Mouse (Mus musculus) heart, embryonic 12.5 days (tissue): ENCODE data around the gene Acer3. TPM values are rescaled to one million over a fixed set of nuclear protein-coding genes. Genes with fewer than 3 reads are reported as not detected.
A peak's percentile ranks its signal among the peaks of the same experiment; 100 is the strongest.
"Not testable (repeated sequence)": the region's sequence is repeated elsewhere in the genome, so short reads cannot be mapped to it uniquely, and the experiment has no call there.

ENCODE experiments used
- ATAC-seq: fragments of 200-750 bp; cut with Nextera tagmentation; 2 replicates; pipeline ENCODE4 v1.8.0; 2017; ENCODE audit warnings: moderate TSS enrichment, moderate library complexity; ENCODE audit not compliant: insufficient number of reproducible peaks, low FRiP score
- H3K27ac ChIP-seq: fragments of 300-500 bp; sonication (generic); 2 replicates; pipeline ENCODE4 v1.5.1; 2016; ENCODE audit warnings: mild to moderate bottlenecking, moderate library complexity; ENCODE audit not compliant: poor library complexity, severe bottlenecking
- H3K27me3 ChIP-seq: fragments of 300-500 bp; sonication (generic); replicated peaks from 2 replicates; pipeline ENCODE4 v1.6.1; 2016; ENCODE audit warnings: mild to moderate bottlenecking, moderate library complexity
- H3K36me3 ChIP-seq: fragments of 300-500 bp; sonication (generic); 2 replicates; pipeline ENCODE4 v1.6.1; 2016; ENCODE audit warnings: mild to moderate bottlenecking, moderate library complexity
- H3K4me1 ChIP-seq: fragments of 300-500 bp; sonication (generic); replicated peaks from 2 replicates; pipeline ENCODE4 v1.6.1; 2016; ENCODE audit warnings: mild to moderate bottlenecking
- H3K4me2 ChIP-seq: fragments of 300-500 bp; sonication (generic); 2 replicates; pipeline ENCODE4 v1.6.1; 2016; ENCODE audit warnings: mild to moderate bottlenecking, moderate library complexity
- H3K4me3 ChIP-seq: fragments of 300-500 bp; sonication (generic); 2 replicates; pipeline ENCODE4 v1.5.1; 2016; ENCODE audit warnings: mild to moderate bottlenecking
- H3K9ac ChIP-seq: fragments of 300-500 bp; sonication (generic); 2 replicates; pipeline ENCODE4 v1.6.1; 2016; ENCODE audit warnings: mild to moderate bottlenecking, moderate library complexity
- H3K9me3 ChIP-seq: fragments of 300-500 bp; sonication (generic); replicated peaks from 2 replicates; pipeline ENCODE4 v1.6.1; 2016; ENCODE audit warnings: mild to moderate bottlenecking, moderate library complexity
- WGBS: fragments of 180-500 bp; shearing (Covaris S2); methylation state at CpG from one replicate; pipeline ENCODE4 v1.1.7; 2016; 5-methylcytosine and 5-hydroxymethylcytosine counted together
- polyA plus RNA-seq: library from polyadenylated mRNA; unstranded; fragments of >200 nt; fragmentation: Nextera tagmentation; extraction: Ambion mirVana; gene quantifications from 2 replicates; pipeline ENCODE4 v1.2.1, GENCODE M21; 2016

The Acer3 gene
- polyA plus RNA-seq, 1 experiment from 2014 or later, result 22.9 TPM

DNA sequence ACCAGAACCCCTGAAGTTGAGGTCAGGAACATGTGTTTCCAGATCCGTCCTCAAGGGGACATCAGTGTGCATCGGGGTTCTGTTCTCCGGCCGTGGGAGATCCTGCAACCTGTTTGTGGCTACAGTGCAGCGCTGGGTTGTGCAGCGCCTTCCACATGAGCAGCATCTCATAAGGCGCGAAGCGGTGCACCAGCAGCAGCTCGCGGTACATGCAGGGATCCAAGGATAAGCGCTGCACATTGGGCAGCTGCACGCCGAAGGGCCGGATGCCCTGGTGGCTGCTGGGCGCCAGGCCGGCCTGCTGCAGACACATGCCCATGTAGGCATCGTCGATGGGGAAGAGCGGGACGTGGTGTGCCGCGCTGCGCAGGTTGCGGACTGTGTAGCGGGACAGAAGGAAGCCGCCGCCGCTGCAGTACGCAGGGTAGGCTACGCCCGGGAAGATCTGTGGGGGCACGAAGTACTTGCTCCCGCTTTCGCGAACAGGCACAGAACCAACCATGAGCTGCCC lies 127.4 kb downstream of the Acer3 start:
- H3K27ac ChIP-seq, result no peak overlapping the region
- H3K9ac ChIP-seq, result peak overlapping the region; percentile 27; the same call in 1 of the 2 replicates
- no peak; the same call in 1 of the 2 replicates for ATAC-seq
- peak overlapping the region; percentile 80 for H3K4me2 ChIP-seq
- H3K4me3 ChIP-seq, result peak overlapping the region; percentile 46
- H3K9me3 ChIP-seq, result no peaks in the 10 kb centered on the region
- H3K4me1 ChIP-seq, result peaks cover 16% of the 10 kb centered on the region
- no peaks in the 10 kb centered on the region for H3K36me3 ChIP-seq
- 6% methylated on average over 36 of the region's 36 CpGs for WGBS
- peaks cover 50% of the 10 kb centered on the region for H3K27me3 ChIP-seq

DNA sequence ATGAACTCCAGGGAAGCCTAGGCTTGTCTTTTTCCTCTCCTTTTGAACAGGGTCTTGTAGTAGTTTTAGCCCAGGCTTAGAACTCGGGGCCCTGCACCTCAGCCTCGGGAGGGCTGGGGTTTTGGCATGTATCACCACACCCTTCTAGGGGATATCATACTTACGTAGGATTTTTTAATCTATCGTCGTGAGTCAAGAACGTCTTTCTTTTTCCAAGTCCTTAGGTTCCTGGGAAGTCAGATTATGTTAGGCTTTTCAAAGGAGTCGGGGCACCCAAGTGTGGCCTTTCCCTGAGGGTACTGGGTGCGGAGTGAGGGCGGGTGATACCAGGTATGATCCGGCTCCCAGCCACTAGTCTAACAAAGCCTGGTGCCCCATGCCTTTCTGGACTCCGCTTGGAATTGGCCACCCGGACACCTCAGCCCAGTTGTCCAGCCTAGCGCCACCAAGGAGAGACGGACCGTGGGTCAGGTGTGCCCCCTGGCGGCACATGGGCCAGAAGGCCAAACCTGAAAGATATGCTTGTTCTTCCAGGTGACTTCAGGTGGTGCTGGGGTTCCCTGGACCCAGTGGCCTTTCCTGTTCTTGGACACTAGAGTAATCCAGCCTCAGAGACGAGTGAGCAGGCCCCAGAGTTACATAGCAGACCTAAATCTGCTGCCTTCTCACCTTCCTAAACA lies 129.3 kb downstream of the Acer3 start:
- H3K4me1 ChIP-seq, result peaks cover 16% of the 10 kb centered on the region
- no peak overlapping the region for H3K27ac ChIP-seq
- no peak overlapping the region for H3K4me2 ChIP-seq
- no peaks in the 10 kb centered on the region for H3K36me3 ChIP-seq
- H3K27me3 ChIP-seq, result peaks cover 48% of the 10 kb centered on the region
- no peak overlapping the region for H3K4me3 ChIP-seq
- ATAC-seq, result no peak
- 56% methylated on average over 17 of the region's 17 CpGs for WGBS
- no peaks in the 10 kb centered on the region for H3K9me3 ChIP-seq
- no peak overlapping the region for H3K9ac ChIP-seq

DNA sequence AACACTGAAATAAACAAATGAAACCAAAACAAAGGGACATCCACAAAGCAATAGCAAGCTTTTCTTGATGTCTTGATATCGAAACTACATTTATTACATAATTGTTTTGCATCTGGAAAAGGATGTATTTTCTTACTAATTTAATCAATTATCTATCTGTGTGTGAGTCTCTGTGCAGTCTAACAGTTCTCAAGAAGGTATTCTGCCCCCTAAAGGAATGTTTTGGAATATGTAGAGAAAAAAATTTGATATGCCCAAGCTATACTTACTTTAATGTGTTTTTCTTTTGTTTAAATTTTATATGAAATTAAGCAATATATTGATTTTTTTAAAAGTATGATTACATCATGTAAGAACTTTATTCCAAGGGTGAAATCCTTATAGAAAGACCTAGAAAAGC lies 130.4 kb downstream of the Acer3 start:
- WGBS, result 79% methylated on average over 1 of the region's 1 CpGs
- Histone ChIP-seq H3K27ac (no peak overlapping the region), H3K27me3 (peaks cover 37% of the 10 kb centered on the region), H3K4me3 (no peak overlapping the region), H3K36me3 (no peaks in the 10 kb centered on the region), H3K4me2 (no peak overlapping the region), H3K4me1 (peaks cover 16% of the 10 kb centered on the region), H3K9me3 (no peaks in the 10 kb centered on the region), H3K9ac (no peak overlapping the region)
- no peak for ATAC-seq

DNA sequence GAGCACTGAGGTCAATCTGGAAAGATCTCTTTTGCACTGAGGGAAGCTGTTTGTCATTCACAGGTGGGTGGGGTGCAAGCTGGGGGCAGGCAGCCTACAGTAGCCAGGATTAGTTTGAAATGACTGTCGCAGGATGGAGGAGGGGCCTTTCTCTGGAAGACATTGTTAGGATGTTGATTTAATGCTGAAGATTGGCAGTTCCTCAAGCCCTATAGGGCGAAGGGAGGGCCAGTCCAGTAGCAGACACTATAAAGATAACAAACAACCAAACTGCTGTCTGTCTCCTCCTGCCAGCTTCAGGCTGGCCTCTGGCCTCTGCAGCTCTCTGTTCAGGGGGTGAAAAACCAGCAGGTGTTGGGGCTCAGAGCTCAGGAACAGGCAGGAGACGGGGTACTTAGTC lies 131.3 kb downstream of the Acer3 start:
- H3K9me3 ChIP-seq, result no peaks in the 10 kb centered on the region
- H3K27ac ChIP-seq, result no peak overlapping the region
- peaks cover 16% of the 10 kb centered on the region for H3K4me1 ChIP-seq
- no peak overlapping the region for H3K4me2 ChIP-seq
- no peak overlapping the region for H3K4me3 ChIP-seq
- 28% methylated on average over 3 of the region's 3 CpGs for WGBS
- peak; percentile 54 for ATAC-seq
- H3K36me3 ChIP-seq, result no peaks in the 10 kb centered on the region
- peaks cover 29% of the 10 kb centered on the region for H3K27me3 ChIP-seq
- H3K9ac ChIP-seq, result no peak overlapping the region

DNA sequence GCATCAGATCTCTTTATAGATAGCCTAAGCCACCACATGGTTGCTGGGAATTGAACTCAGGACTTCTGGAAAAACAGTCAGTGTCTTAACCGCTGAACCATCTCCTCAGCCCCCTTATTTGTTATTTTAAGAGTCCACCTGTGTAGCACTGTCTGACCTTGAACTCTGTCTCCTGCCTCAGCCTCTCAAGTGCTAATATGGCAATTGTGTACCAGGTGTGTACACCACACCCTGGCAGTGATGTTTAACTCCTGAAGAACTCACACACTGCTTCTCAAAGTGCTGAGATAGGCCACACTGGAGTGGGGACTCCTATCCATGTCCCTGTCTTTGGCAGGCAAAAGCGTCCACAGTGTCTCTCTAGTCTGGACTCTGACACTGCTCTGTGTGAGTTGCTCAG lies 132.3 kb downstream of the Acer3 start:
- no peak overlapping the region for H3K4me3 ChIP-seq
- H3K9me3 ChIP-seq, result no peaks in the 10 kb centered on the region
- peaks cover 7% of the 10 kb centered on the region for H3K4me1 ChIP-seq
- ATAC-seq, result no peak
- 85% methylated on average over 2 of the region's 2 CpGs for WGBS
- no peaks in the 10 kb centered on the region for H3K36me3 ChIP-seq
- peaks cover 18% of the 10 kb centered on the region for H3K27me3 ChIP-seq
- H3K27ac ChIP-seq, result no peak overlapping the region
- H3K4me2 ChIP-seq, result no peak overlapping the region
- no peak overlapping the region for H3K9ac ChIP-seq

DNA sequence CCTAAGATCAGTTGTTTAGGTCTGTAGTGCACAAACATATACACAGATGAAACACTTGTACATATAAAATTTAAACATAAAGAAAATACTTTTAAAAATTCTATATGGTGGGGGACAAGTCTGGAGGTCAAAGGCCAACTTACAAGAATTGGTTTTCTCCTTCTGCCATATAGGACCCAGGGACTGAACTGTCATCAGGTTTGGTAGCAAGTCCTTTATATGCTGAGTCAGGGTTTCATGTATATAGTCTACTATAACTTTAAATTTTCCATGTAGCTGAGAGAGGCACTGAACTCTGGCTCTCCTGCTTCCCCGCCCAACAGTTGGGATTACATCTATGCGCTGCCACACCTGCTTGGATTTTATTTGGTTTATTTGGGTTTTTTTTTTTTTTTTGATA lies 132.8 kb downstream of the Acer3 start:
- H3K36me3 ChIP-seq, result no peaks in the 10 kb centered on the region
- H3K27ac ChIP-seq, result no peak overlapping the region
- WGBS, result 92% methylated on average over 2 of the region's 2 CpGs
- H3K9ac ChIP-seq, result no peak overlapping the region
- peaks cover 14% of the 10 kb centered on the region for H3K27me3 ChIP-seq
- H3K9me3 ChIP-seq, result no peaks in the 10 kb centered on the region
- no peak for ATAC-seq
- no peak overlapping the region for H3K4me2 ChIP-seq
- peaks cover 2% of the 10 kb centered on the region; the same call in 1 of the 2 replicates for H3K4me1 ChIP-seq
- no peak overlapping the region for H3K4me3 ChIP-seq

DNA sequence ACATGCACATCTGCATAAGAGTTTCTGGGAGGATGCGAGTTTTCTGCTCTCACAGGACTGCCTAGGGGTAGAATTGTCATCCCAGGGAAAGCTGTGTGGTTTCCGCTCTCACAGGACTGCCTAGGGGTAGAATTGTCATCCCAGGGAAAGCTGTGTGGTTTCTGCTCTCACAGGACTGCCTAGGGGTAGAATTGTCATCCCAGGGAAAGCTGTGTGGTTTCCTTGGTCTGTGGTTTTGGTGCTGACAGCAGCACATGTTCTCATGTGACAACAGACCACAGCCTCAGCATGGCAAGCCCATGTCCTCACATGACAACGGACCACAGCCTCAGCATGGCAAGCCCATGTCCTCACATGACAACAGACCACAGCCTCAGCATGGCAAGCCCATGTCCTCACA lies 133.7 kb downstream of the Acer3 start:
- not testable (repeated sequence) for H3K9ac ChIP-seq, H3K36me3 ChIP-seq, ATAC-seq, H3K9me3 ChIP-seq, H3K27ac ChIP-seq, H3K4me2 ChIP-seq, H3K27me3 ChIP-seq, H3K4me1 ChIP-seq, H3K4me3 ChIP-seq
- 79% methylated on average over 3 of the region's 3 CpGs for WGBS

DNA sequence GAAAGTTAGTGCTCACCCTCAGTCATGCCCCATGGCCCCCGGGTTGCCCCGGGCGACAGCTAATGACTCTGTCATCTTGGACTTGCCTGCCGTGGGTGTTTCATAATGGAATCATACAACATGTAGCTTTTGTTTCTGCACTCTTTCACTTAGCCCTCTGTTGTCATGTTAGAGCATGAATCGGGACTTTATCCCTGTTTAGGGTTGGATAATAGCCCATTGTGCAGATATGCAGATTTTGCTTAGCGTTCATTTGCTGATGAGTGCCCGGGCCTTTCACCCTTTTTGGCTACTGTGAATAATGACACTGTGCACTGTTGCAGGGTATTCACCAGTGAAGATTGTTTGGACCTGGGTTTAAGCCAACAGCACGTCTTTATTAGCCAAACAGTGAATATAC lies 134.4 kb downstream of the Acer3 start:
- Histone ChIP-seq H3K27me3 (no peaks in the 10 kb centered on the region), H3K4me1 (no peaks in the 10 kb centered on the region), H3K4me2 (no peak overlapping the region), H3K9me3 (no peaks in the 10 kb centered on the region), H3K27ac (no peak overlapping the region), H3K9ac (no peak overlapping the region), H3K4me3 (no peak overlapping the region), H3K36me3 (no peaks in the 10 kb centered on the region)
- ATAC-seq, result no peak
- WGBS, result 75% methylated on average over 8 of the region's 8 CpGs

DNA sequence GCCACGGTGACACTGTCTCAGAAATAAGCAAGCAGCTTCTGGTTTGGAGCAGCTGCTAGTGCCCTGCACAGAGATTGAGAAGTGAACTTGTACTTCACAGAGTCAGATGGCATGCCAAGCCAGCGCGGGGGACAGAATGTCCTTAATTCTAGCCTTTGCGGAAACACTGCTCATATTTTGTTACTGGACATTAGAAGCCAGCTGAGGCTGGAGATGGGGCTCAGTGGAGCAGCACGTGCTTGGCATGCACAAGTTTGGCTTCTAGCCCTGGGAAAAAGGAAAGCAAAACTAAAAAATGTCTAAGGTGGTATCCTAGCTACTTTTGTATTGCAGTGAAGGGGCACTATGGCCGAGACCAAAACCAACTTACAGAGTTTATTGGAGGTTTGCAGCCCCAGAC lies 135.7 kb downstream of the Acer3 start:
- H3K4me1 ChIP-seq, result no peaks in the 10 kb centered on the region
- H3K9me3 ChIP-seq, result no peaks in the 10 kb centered on the region
- H3K4me2 ChIP-seq, result no peak overlapping the region
- 81% methylated on average over 6 of the region's 6 CpGs for WGBS
- H3K9ac ChIP-seq, result no peak overlapping the region
- ATAC-seq, result no peak
- H3K36me3 ChIP-seq, result no peaks in the 10 kb centered on the region
- H3K27me3 ChIP-seq, result no peaks in the 10 kb centered on the region
- no peak overlapping the region for H3K4me3 ChIP-seq
- H3K27ac ChIP-seq, result no peak overlapping the region

DNA sequence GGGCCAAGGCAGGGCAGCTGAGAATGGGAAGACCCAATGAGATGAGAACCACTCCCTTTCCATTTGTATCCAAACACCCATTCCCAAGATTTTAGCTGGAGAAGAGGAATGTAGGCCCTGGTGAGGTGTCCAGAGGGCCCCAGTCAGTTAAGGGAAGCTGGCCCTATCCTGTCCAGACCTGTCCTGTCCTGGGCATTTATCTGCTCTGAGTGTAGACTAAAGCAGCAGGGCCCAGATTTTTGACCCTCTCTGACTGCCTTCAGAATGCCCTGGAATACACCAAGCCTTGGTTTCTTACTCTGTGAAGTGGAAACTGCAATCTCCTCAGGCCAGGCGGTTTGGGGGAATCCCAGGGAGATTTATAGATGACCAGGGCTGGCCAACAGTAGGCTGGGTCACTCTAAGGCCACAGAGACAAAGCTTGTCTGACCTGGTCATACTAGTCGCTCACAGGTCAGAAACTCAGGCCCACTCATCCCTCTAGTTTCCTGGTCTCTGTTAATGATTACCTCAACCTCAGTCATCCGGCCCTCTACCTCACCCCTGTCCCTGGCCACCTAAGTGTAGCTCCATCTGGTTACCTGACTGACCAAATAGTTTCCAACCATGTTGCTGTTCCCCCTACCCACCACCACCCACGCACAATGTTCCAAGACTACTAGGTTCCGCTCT lies 142.3 kb downstream of the Acer3 start:
- H3K27ac ChIP-seq, result 0 out of 2 replicates have a peak overlapping the region, but pooled peaks have one; percentile 19

DNA sequence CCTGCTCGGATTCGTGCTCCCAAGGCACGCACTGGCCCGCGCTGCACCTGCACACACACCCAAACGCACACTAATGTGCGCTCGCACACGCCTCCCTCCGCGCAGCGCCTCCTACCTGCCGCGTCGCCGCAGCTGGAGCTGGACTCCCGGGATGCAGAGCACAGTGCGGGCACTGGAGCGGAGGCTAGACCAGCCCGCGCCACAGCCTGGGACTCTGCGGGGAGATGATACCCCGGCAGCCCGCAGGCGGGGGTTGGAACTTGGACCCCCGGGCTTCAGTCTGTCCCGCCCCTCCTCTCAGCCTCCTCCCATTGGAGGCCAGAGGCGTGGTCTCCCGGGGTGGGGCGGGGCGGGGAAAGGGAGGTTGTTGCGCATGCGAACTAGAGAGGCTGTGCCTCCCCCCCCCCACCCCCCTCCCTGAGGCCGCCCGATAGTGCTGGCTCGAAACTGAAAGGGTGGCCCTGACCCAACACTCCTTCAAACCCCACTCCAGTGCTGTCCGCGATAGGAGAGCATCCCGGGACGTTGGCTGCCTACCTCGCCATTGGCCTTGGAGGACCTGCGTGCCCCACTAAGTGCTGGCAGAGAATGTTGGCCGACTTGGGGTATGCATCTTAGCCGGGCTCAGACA lies 143.0 kb downstream of the Acer3 start, which contains the start of gene Capn5:
Capn5 (minus strand) TSS at position 346 of the 631 bp plus-strand sequence.
- H3K4me2 ChIP-seq, result peak within 1 kb of the TSS; percentile 77
- H3K9me3 ChIP-seq, result no peaks in the 10 kb centered on the region
- H3K4me1 ChIP-seq, result peaks cover 40% of the 10 kb centered on the region
- H3K36me3 ChIP-seq, result no peaks in the 10 kb centered on the region
- peak within 1 kb of the TSS; percentile 32 for H3K27ac ChIP-seq
- H3K9ac ChIP-seq, result peak within 1 kb of the TSS; percentile 67
- ATAC-seq, result peak; percentile 89
- H3K27me3 ChIP-seq, result no peaks in the 10 kb centered on the region
- 2% methylated on average over 42 of the region's 44 CpGs for WGBS
- peak within 1 kb of the TSS; percentile 68 for H3K4me3 ChIP-seq

More for the DNA sequence above, 142.3 kb downstream of the Acer3 start:
- Histone ChIP-seq H3K4me1 (peaks cover 34% of the 10 kb centered on the region), H3K4me2 (peak overlapping the region; percentile 77), H3K4me3 (peak overlapping the region; percentile 68), H3K27me3 (no peaks in the 10 kb centered on the region), H3K9ac (peak overlapping the region; percentile 67), H3K36me3 (no peaks in the 10 kb centered on the region), H3K9me3 (no peaks in the 10 kb centered on the region)
- WGBS, result 90% methylated on average over 5 of the region's 5 CpGs
- peak; percentile 48 for ATAC-seq
